8 mouse cellular contexts compared by ENCODE assay signal in the genomic region with DNA sequence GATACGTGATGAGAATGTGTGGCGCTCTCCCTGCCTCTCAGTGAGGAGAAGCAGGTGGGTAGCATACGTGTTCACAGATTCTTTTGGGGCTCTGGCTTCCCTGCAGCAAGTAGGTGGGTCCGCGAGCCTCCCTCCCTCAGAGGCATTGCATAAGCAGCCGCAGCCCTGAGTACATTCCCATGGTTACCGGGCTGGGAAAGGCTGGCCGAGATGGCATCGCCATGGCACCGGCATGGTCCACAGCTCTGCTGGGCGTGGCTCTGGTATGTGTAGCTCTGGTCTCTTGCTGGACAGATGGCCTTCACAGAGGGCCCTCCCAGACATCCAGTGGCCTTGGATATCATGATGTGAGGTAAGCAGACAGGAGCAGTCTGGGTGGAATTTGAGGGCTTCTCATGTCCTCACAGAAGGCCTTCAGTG. TPM values are rescaled to one million over a fixed set of nuclear protein-coding genes. Genes with fewer than 3 reads are reported as not detected.
DNase-seq lines count a peak whose midpoint lies in the region; ATAC-seq and TF ChIP-seq lines count a peak whose summit lies in the region.

No protein-coding gene starts in this region.

- no peak for TF ChIP-seq CTCF in kidney, adult 2 months (conservative IDR thresholded peaks at IDR 0.05; ENCODE audit: insufficient read depth, insufficient read length, low read depth, low read length)
- no peak for TF ChIP-seq CTCF in lung, postnatal 0 days (IDR thresholded peaks at IDR 0.05)

- H3K27me3 ChIP-seq in kidney, embryonic 14.5 days (ENCODE audit: control insufficient read depth, insufficient read depth, low read length): no peaks in the 10 kb centered on the region
- H3K27me3 ChIP-seq in kidney, adult 2 months (replicated peaks; ENCODE audit: control insufficient read depth, insufficient read depth, low read length): no peaks in the 10 kb centered on the region
- H3K27me3 ChIP-seq in forebrain, embryonic 16.5 days (replicated peaks; ENCODE audit: control insufficient read depth, insufficient read depth, low read length): no peaks in the 10 kb centered on the region
- no peaks in the 10 kb centered on the region for H3K27me3 ChIP-seq in intestine, embryonic 16.5 days (replicated peaks; ENCODE audit: control insufficient read depth, insufficient read depth, low read length)
- H3K27me3 ChIP-seq in lung, postnatal 0 days (replicated peaks; ENCODE audit: insufficient read depth, low read length): no peaks in the 10 kb centered on the region
- H3K27me3 ChIP-seq in stomach, embryonic 14.5 days (ENCODE audit: control insufficient read depth, insufficient read depth, low read length): no peaks in the 10 kb centered on the region

- no peak for TF ChIP-seq EP300 in lung, postnatal 0 days (IDR thresholded peaks at IDR 0.05)

- TF ChIP-seq POLR2A in kidney, adult 2 months (IDR thresholded peaks at IDR 0.05; ENCODE audit: low read depth, low read length): no peak

- no peak overlapping the region for H3K4me3 ChIP-seq in kidney, embryonic 14.5 days (ENCODE audit: low read length)
- no peak overlapping the region for H3K4me3 ChIP-seq in kidney, adult 2 months (ENCODE audit: insufficient read depth, low read depth, low read length)
- H3K4me3 ChIP-seq in forebrain, embryonic 16.5 days (replicated peaks; ENCODE audit: low read length): no peak overlapping the region
- no peak overlapping the region for H3K4me3 ChIP-seq in intestine, embryonic 16.5 days (ENCODE audit: low read length)
- no peak overlapping the region for H3K4me3 ChIP-seq in lung, postnatal 0 days (ENCODE audit: low read depth, low read length)
- no peak overlapping the region for H3K4me3 ChIP-seq in stomach, embryonic 14.5 days (ENCODE audit: low read depth, low read length)

- H3K9me3 ChIP-seq in kidney, embryonic 14.5 days (ENCODE audit: control insufficient read depth, low read length): no peaks in the 10 kb centered on the region
- no peaks in the 10 kb centered on the region for H3K9me3 ChIP-seq in forebrain, embryonic 16.5 days (ENCODE audit: control insufficient read depth, low read length)
- H3K9me3 ChIP-seq in intestine, embryonic 16.5 days (ENCODE audit: control insufficient read depth, low read length): no peaks in the 10 kb centered on the region
- H3K9me3 ChIP-seq in lung, postnatal 0 days (ENCODE audit: low read length): no peaks in the 10 kb centered on the region
- no peaks in the 10 kb centered on the region for H3K9me3 ChIP-seq in stomach, embryonic 14.5 days (ENCODE audit: control insufficient read depth, low read depth, low read length)

- H3K4me2 ChIP-seq in kidney, embryonic 14.5 days (replicated peaks; ENCODE audit: low read depth, low read length): no peak overlapping the region
- H3K4me2 ChIP-seq in forebrain, embryonic 16.5 days (ENCODE audit: low read length): no peak overlapping the region
- H3K4me2 ChIP-seq in intestine, embryonic 16.5 days (ENCODE audit: low read depth, low read length): no peak overlapping the region
- H3K4me2 ChIP-seq in lung, postnatal 0 days (replicated peaks; ENCODE audit: low read depth, low read length): no peak overlapping the region
- H3K4me2 ChIP-seq in stomach, embryonic 14.5 days (replicated peaks; ENCODE audit: low read depth, low read length): no peak overlapping the region

- H3K27ac ChIP-seq in kidney, embryonic 14.5 days (ENCODE audit: low read depth, low read length): 0 out of 2 replicates have a peak overlapping the region, but pooled peaks have one; percentile 7
- no peak overlapping the region for H3K27ac ChIP-seq in kidney, adult 2 months (ENCODE audit: insufficient read depth, low read depth, low read length)
- H3K27ac ChIP-seq in forebrain, embryonic 16.5 days (ENCODE audit: low read length): peak overlapping the region; percentile 49
- H3K27ac ChIP-seq in intestine, embryonic 16.5 days (ENCODE audit: low read length): peak overlapping the region; percentile 55
- H3K27ac ChIP-seq in lung, postnatal 0 days (ENCODE audit: low read length): no peak overlapping the region
- H3K27ac ChIP-seq in stomach, embryonic 14.5 days (ENCODE audit: low read length): peak overlapping the region; percentile 73

- no peak for DNase-seq in kidney, adult 2 months
- peak; percentile 22 for DNase-seq in lung, postnatal 0 days (ENCODE audit: low spot score)
- no peak for DNase-seq in B cell, adult 2 months

- peak; percentile 36 for ATAC-seq in kidney, embryonic 14.5 days (ENCODE audit: low FRiP score, low TSS enrichment)
- ATAC-seq in cerebellum, adult (ENCODE audit: insufficient number of reproducible peaks, low FRiP score, low TSS enrichment): peak; percentile 24
- ATAC-seq in forebrain, embryonic 16.5 days: peak; percentile 32; the same call in 1 of the 2 replicates
- ATAC-seq in intestine, embryonic 16.5 days: peak; percentile 65
- ATAC-seq in lung, postnatal 0 days: peak; percentile 52
- ATAC-seq in stomach, embryonic 14.5 days (ENCODE audit: insufficient number of reproducible peaks, insufficient read depth, low FRiP score, low read depth): peak; percentile 28; the same call in 1 of the 2 replicates

- 67% methylated on average over 11 of the region's 11 CpGs for WGBS in kidney, embryonic 14.5 days
- 35% methylated on average over 11 of the region's 11 CpGs for WGBS in kidney, adult 2 months
- 46% methylated on average over 11 of the region's 11 CpGs for whole genome bisulfite sequencing in forebrain, embryonic 16.5 days
- WGBS in intestine, embryonic 16.5 days: 61% methylated on average over 11 of the region's 11 CpGs
- 54% methylated on average over 11 of the region's 11 CpGs for WGBS in lung, postnatal 0 days
- WGBS in stomach, embryonic 14.5 days: 51% methylated on average over 11 of the region's 11 CpGs

- no peak overlapping the region for H3K9ac ChIP-seq in kidney, embryonic 14.5 days (ENCODE audit: low read depth, low read length)
- no peak overlapping the region; the same call in 1 of the 2 replicates for H3K9ac ChIP-seq in forebrain, embryonic 16.5 days (replicated peaks; ENCODE audit: low read depth, low read length)
- no peak overlapping the region for H3K9ac ChIP-seq in intestine, embryonic 16.5 days (ENCODE audit: low read depth, low read length)
- no peak overlapping the region for H3K9ac ChIP-seq in lung, postnatal 0 days (replicated peaks; ENCODE audit: low read depth)
- H3K9ac ChIP-seq in stomach, embryonic 14.5 days (replicated peaks; ENCODE audit: low read depth, low read length): no peak overlapping the region

- H3K4me1 ChIP-seq in kidney, embryonic 14.5 days (ENCODE audit: control insufficient read depth, insufficient read depth, low read length): peaks cover 11% of the 10 kb centered on the region; the same call in 1 of the 2 replicates
- no peaks in the 10 kb centered on the region for H3K4me1 ChIP-seq in kidney, adult 2 months (ENCODE audit: control insufficient read depth, insufficient read depth, low read length)
- H3K4me1 ChIP-seq in forebrain, embryonic 16.5 days (replicated peaks; ENCODE audit: control insufficient read depth, insufficient read depth, low read length): peaks cover 61% of the 10 kb centered on the region
- H3K4me1 ChIP-seq in intestine, embryonic 16.5 days (ENCODE audit: control insufficient read depth, insufficient read depth, low read length): peaks cover 5% of the 10 kb centered on the region
- H3K4me1 ChIP-seq in lung, postnatal 0 days (ENCODE audit: insufficient read depth, low read depth, low read length): no peaks in the 10 kb centered on the region
- H3K4me1 ChIP-seq in stomach, embryonic 14.5 days (ENCODE audit: control insufficient read depth, insufficient read depth, low read length): peaks cover 20% of the 10 kb centered on the region

- no peaks in the 10 kb centered on the region for H3K36me3 ChIP-seq in kidney, embryonic 14.5 days (ENCODE audit: control insufficient read depth, insufficient read depth, low read length)
- H3K36me3 ChIP-seq in kidney, adult 2 months (ENCODE audit: control insufficient read depth, insufficient read depth, low read length): no peaks in the 10 kb centered on the region
- H3K36me3 ChIP-seq in forebrain, embryonic 16.5 days (ENCODE audit: control insufficient read depth, insufficient read depth): no peaks in the 10 kb centered on the region
- H3K36me3 ChIP-seq in intestine, embryonic 16.5 days (ENCODE audit: control insufficient read depth, insufficient read depth, low read length): no peaks in the 10 kb centered on the region
- H3K36me3 ChIP-seq in lung, postnatal 0 days (ENCODE audit: insufficient read depth, low read length): no peaks in the 10 kb centered on the region
- H3K36me3 ChIP-seq in stomach, embryonic 14.5 days (ENCODE audit: control insufficient read depth, insufficient read depth, low read length): no peaks in the 10 kb centered on the region

RNA-seq across cellular contexts. Expression of a gene that starts 20.5 kb away (rescaled TPM):
- polyA plus RNA-seq in kidney, embryonic 14.5 days (2014; fragmentation: Nextera tagmentation; extraction: Ambion mirVana): not detected in 2 replicates
- polyA plus RNA-seq in kidney, adult 2 months (2012; rRNA removed): 0.36 and 0.61 TPM in 2 replicates
- polyA plus RNA-seq in forebrain, embryonic 16.5 days (2015; fragmentation: Nextera tagmentation; extraction: Ambion mirVana): not detected in 2 replicates
- 0.32 and 0.46 TPM in 2 replicates for polyA plus RNA-seq in intestine, embryonic 16.5 days (2015; fragmentation: Nextera tagmentation; extraction: Ambion mirVana)
- 0.12 TPM in 1 of 2 replicates, not detected in the other for polyA plus RNA-seq in lung, postnatal 0 days (2015; fragmentation: Nextera tagmentation; extraction: Ambion mirVana)
- not detected in 2 replicates for polyA plus RNA-seq in stomach, embryonic 14.5 days (2014; fragmentation: Nextera tagmentation; extraction: Ambion mirVana)

RNA-seq across cellular contexts. Expression of a gene that starts 55.1 kb away (rescaled TPM):
- 2.1 and 2.3 TPM in 2 replicates for polyA plus RNA-seq in kidney, embryonic 14.5 days (2014; fragmentation: Nextera tagmentation; extraction: Ambion mirVana)
- polyA plus RNA-seq in kidney, adult 2 months (2012; rRNA removed): 1.8 and 2.2 TPM in 2 replicates
- 33.8 and 37.9 TPM in 2 replicates for polyA plus RNA-seq in forebrain, embryonic 16.5 days (2015; fragmentation: Nextera tagmentation; extraction: Ambion mirVana)
- polyA plus RNA-seq in intestine, embryonic 16.5 days (2015; fragmentation: Nextera tagmentation; extraction: Ambion mirVana): 3.8 and 4.4 TPM in 2 replicates
- 0.11 and 0.23 TPM in 2 replicates for polyA plus RNA-seq in lung, postnatal 0 days (2015; fragmentation: Nextera tagmentation; extraction: Ambion mirVana)
- polyA plus RNA-seq in stomach, embryonic 14.5 days (2014; fragmentation: Nextera tagmentation; extraction: Ambion mirVana): 13.3 and 13.8 TPM in 2 replicates

Comparison
In these comparisons a context has a peak if more than half of its experiments do, and no peak if none do; other contexts are left out.
1. H3K27ac ChIP-seq: peak in kidney, embryonic 14.5 days (single experiment), forebrain, embryonic 16.5 days (single experiment), intestine, embryonic 16.5 days (single experiment) and stomach, embryonic 14.5 days (single experiment); none in kidney, adult 2 months (single experiment) and lung, postnatal 0 days (single experiment).
2. Peak in every context shown above with its lines, with median percentiles within 50 percentile points of each other: ATAC-seq.